Mouse (Mus musculus): ENCODE results near the gene Hadhb. TPM values are rescaled to one million over a fixed set of nuclear protein-coding genes. Genes with fewer than 3 reads are reported as not detected.
"Not testable (repeated sequence)": the region's sequence is repeated elsewhere in the genome, so short reads cannot be mapped to it uniquely, and the experiment has no call there.

Gene Hadhb
- total RNA-seq, 4 experiments from 2014 or later = 363 to 499 (median 389) TPM

- no peak for DNase-seq (ENCODE audit: low spot score in 2 of 2)
These were observed 18.1 kb downstream of the Hadhb start for GRCm38 (mm10) chr5:30172931-30173692.

GRCm38 (mm10) chr5:30175811-30176210, 20.8 kb downstream of the Hadhb start:
- DNase-seq (ENCODE audit: low spot score in 2 of 2) = no peak

GRCm38 (mm10) chr5:30187687-30188485, 32.8 kb downstream of the Hadhb start:
- no peak for DNase-seq (ENCODE audit: low spot score in 2 of 2)

GRCm38 (mm10) chr5:30192452-30192851, 37.4 kb downstream of the Hadhb start:
- no peak for DNase-seq (ENCODE audit: low spot score in 2 of 2)

- DNase-seq (ENCODE audit: low spot score in 2 of 2) = no peak
These were observed 40.3 kb downstream of the Hadhb start for GRCm38 (mm10) chr5:30195340-30195739.

- DNase-seq (ENCODE audit: low spot score in 2 of 2) = no peak
These were observed 43.2 kb downstream of the Hadhb start for GRCm38 (mm10) chr5:30198257-30198656.

- no peak for DNase-seq (ENCODE audit: low spot score in 2 of 2)
These were observed 46.5 kb downstream of the Hadhb start for GRCm38 (mm10) chr5:30201521-30201920.

GRCm38 (mm10) chr5:30202221-30202620, 47.2 kb downstream of the Hadhb start:
- no peak for DNase-seq (ENCODE audit: low spot score in 2 of 2)

- DNase-seq (ENCODE audit: low spot score in 2 of 2) = no peak
These were observed 48.3 kb downstream of the Hadhb start for GRCm38 (mm10) chr5:30203216-30203885.

GRCm38 (mm10) chr5:30204441-30204840, 49.4 kb downstream of the Hadhb start:
- no peak for DNase-seq (ENCODE audit: low spot score in 2 of 2)

- DNase-seq (ENCODE audit: low spot score in 2 of 2) = no peak
These were observed 50.0 kb downstream of the Hadhb start for GRCm38 (mm10) chr5:30205034-30205433.

- no peak for DNase-seq (ENCODE audit: low spot score in 2 of 2)
These were observed 50.4 kb downstream of the Hadhb start, which contains the start of gene Adgrf3 for GRCm38 (mm10) chr5:30205493-30205892. TSS of gene Adgrf3 (minus strand) at chr5:30205722.

- no peak for DNase-seq (ENCODE audit: low spot score in 2 of 2)
These were observed 52.2 kb downstream of the Hadhb start for GRCm38 (mm10) chr5:30207276-30207675.

- not testable (repeated sequence) for DNase-seq (ENCODE audit: low spot score in 2 of 2)
These were observed 55.7 kb downstream of the Hadhb start for GRCm38 (mm10) chr5:30210758-30211157.

GRCm38 (mm10) chr5:30214889-30215288, 59.8 kb downstream of the Hadhb start:
- no peak for DNase-seq (ENCODE audit: low spot score in 2 of 2)

GRCm38 (mm10) chr5:30215970-30216369, 60.9 kb downstream of the Hadhb start:
- DNase-seq (ENCODE audit: low spot score in 2 of 2) = no peak

GRCm38 (mm10) chr5:30219715-30220114, 64.7 kb downstream of the Hadhb start:
- DNase-seq (ENCODE audit: low spot score in 2 of 2) = no peak

GRCm38 (mm10) chr5:30220666-30221065, 65.6 kb downstream of the Hadhb start:
- no peak for DNase-seq (ENCODE audit: low spot score in 2 of 2)

GRCm38 (mm10) chr5:30222681-30223080, 67.6 kb downstream of the Hadhb start:
- DNase-seq (ENCODE audit: low spot score in 2 of 2) = no peak

- DNase-seq (ENCODE audit: low spot score in 2 of 2) = no peak
These were observed 75.9 kb downstream of the Hadhb start for GRCm38 (mm10) chr5:30230901-30231300.

GRCm38 (mm10) chr5:30231891-30232270, 76.8 kb downstream of the Hadhb start:
- DNase-seq (ENCODE audit: low spot score in 2 of 2) = no peak

All from gastrocnemius, adult 8-10 months (tissue).